Mouse (Mus musculus) thymus, postnatal 25 days (tissue): ENCODE measurements around the gene Siva1.
A peak's percentile ranks its signal among the peaks of the same experiment; 100 is the strongest.

ENCODE experiments used
- DNase-seq: peaks from one replicate; pipeline ENCODE4 v3.0.0; 2022

The Siva1 gene

DNA sequence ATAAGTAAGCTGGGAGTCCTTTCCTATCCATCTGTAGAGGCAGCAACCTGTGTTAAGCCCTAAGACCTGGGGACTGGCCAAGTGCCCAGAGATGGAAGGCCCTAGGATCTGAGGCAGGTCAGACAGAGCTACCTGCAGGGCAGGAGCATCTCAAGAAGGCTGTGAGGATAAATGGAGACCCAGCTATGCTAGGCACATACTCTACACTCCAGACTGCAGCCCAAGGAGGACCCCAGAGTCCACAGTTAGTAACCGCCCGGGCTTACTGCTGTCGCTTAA, 16.8 kb downstream of the Siva1 start:
- no peak for DNase-seq

DNA sequence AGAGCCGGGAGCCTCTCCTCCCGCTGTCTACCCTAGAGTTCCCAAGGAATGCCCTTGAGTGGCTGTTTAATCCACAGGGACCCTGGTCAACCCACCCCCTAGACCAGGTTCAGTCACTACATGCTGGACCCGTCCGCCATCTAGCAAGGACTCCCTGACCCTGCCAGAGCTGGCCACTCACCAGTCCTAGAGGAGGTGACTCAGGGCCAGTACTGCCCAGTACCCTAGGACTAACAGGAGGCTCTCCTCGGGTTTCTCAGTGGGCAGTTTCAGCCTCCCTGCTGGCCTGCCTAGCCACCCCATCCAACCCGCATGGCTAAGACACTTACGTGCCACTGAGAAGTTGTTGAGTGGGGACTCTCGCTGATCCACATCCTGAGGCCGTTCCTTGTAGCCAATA, 17.4 kb downstream of the Siva1 start:
- no peak for DNase-seq

- DNase-seq = no peak
These were observed 18.8 kb downstream of the Siva1 start for GRCm38 (mm10) chr12:112663303-112663702.

DNA sequence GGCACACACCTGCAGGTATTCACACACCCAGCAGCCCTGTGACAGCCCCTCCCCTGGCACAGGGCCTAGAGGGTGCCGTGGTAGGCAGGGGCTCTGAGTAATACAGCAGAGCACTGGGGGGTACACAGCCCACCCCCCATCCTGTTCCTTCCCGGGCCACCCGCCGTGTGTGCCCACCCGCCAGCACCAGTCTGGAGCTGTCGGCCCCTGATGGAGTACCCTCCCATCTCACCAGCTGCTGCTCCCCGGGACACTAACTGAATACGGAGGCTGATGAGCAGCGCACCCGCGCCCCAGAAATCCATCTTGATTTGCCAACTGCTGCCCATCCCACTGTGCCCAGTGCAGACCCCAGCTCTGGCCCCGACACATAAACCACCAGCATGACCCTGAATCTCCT, 19.2 kb downstream of the Siva1 start:
- no peak for DNase-seq

- no peak for DNase-seq
These were observed 19.6 kb downstream of the Siva1 start for GRCm38 (mm10) chr12:112664124-112664523.

DNA sequence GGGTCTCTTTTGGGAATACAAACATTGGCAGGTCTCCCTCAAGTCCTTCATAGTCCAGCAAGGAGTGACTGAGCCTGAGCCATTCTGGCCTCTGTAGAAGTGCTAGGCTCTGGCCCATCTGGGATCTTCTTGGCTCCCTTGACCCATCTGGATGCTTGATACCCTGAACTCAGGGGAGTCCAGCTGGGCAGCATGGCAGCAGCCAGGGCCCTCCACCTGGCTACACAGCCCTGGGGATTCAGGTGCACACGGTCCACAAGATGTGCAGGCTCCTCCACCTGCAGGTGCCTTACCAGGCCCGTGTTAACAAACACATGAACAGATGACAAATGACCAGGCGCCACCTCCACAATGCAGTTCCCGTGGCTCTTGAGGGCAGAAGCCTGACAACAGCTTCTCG, 20.2 kb downstream of the Siva1 start:
- no peak for DNase-seq

- no peak for DNase-seq
These were observed 21.0 kb downstream of the Siva1 start for GRCm38 (mm10) chr12:112665445-112665844.

DNA sequence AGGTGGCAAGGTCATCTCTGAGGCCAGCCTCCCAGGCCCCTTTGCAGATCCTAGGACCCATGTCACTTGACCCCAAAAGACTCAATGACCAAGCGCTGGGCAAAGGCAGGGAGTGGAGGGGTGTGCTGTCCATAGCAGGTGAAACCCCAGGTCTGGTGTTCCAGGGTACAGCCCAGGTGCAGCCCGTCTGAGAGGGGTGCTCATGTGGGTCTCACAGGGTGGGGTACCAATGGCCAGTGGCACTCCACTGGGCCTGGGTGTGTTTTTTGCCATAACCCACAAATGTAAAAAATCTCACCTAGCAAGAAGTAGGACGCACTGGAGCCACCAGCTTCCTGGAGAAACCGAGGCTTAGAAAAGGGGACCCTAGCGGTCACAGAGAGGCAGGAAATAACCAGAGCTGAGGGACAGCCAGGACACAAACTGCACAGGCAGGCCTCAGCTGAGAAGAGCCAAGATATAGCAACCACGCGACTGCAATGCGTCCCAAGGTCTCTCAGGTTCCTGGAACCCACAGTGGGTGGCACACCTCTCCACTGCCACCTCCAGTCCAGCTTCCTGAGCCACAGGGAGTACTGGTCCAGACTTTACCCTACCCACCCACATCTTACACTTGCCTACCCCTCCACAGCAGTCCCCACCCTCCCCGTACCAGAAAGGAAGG, 21.5 kb downstream of the Siva1 start:
- DNase-seq = no peak

DNA sequence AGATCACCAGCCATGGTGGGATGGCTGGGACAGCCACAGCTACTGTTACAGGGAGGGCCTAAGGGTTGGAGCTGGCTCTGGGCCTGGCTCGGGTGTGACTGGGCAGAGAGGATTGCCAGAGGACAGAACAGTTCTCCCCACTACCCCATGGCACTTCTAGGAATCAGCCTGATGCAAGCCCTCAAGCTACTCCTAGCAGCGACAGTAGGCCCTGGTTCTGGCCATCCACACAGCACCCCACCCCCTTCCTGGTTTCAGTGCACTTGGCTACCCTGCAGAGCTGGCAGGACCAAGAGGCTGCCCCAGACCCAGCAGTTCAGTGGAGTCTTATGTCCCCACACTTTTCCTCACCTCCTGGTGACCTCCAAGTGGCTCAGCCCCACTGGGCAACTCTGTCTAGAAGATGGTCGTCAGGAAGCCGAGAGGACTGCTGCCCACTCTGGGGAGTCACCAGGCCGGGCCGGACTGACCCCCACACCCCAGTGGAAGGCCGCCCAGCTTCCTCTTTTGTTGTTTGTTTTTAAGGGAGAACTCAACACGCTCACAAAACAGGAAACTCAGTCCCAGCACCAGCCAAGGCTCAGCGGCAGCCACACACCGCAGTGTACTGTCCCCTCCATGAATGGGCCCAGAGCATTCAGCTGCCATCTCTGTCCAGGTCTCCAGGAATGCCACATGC, 23.3 kb downstream of the Siva1 start:
- no peak for DNase-seq

DNA sequence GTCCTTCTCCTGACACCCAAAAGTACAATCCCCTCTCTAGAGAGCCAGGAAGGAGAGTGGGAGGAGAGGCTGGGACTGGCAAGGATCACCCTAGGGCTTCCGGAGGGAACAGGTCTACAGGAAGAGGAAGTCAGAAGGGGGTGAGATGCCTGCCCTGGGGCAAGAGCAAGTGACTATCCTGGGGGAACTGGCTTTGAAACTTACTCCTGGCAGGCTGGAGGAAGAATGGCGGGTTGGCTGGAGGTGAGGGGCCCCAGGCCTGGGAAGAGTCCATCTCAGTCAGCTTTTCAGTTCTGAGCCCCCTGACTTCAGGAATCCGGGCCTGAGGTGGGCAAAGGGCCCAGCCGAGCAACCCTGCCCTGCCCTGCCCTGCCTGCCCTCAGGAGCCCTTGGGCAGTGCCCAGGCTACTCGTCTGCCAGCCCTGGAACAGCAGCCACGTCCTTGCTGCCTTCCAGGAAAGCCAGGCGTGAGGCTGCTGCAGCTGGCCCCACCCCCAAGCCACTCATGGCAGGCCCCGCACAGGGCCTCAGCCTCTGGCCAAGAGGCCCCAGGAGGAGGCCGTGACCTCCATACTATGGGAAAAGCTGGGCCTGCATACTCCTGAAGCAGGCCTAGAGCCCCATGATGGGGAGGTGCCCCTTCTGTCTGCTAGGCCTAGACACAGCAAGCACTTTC, 26.4 kb downstream of the Siva1 start:
- DNase-seq = no peak

GRCm38 (mm10) chr12:112671891-112672290, 27.4 kb downstream of the Siva1 start:
- no peak for DNase-seq

- peak; percentile 27 for DNase-seq
These were observed 28.5 kb downstream of the Siva1 start for GRCm38 (mm10) chr12:112672744-112673575.

- DNase-seq = peak; percentile 47
These were observed 29.2 kb downstream of the Siva1 start for GRCm38 (mm10) chr12:112673576-112674091.

- DNase-seq = peak; percentile 68
These were observed 29.9 kb downstream of the Siva1 start, which contains the start of gene Akt1 for GRCm38 (mm10) chr12:112674132-112675011. Akt1 (minus strand) TSS chr12:112674884.

GRCm38 (mm10) chr12:112675245-112676035, 31.0 kb downstream of the Siva1 start:
- DNase-seq = peak; percentile 90

DNA sequence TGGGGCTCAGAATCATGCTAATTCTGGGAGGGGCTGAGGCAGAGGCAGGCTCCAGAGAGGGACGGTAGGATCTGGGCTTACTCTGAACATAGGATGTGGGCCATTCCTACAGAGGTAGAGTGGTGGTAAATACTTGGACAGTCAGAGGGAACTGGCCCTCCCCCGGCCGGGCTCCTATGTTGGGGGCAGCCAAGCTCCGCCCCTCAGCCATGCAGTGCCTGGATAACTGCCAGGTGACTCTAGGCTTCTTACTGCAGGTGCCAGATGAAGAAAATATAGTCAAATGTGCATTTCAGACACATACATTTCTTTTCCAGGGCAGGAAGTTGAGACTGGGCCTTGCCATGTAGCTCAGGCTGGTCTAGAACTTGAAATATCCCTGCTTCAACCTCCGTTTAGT, 32.6 kb downstream of the Siva1 start:
- DNase-seq = no peak

GRCm38 (mm10) chr12:112677943-112678554, 33.6 kb downstream of the Siva1 start:
- no peak for DNase-seq

DNA sequence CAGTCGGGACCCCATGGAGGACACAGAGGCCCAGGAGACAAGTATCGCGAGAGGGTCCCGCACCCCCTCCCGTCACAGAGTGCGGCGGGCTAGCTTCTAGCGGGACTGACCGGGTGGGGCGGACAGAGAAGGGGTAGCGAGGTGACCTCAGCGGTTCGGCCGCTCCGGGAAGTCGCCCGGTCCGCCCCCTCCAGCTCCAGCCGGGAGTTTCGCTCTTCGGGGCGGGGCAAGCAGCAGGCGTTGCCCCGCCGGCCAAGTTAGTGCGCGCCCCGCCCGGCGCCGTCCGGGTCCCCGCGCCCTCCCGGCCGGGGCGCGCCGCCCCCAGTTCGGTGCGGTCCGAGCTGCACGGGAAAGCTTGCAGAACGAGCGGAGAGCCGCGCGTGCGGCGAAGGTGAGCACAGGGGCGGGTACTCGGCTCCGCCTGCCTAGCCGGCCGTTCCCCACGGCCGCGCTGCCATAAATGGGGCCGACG, 34.1 kb downstream of the Siva1 start, which contains the start of gene Zbtb42:
Gene Zbtb42 (plus strand): TSS at position 274 of the 472 bp plus-strand sequence.
- DNase-seq = peak; percentile 33

- peak; percentile 55 for DNase-seq
These were observed 34.8 kb downstream of the Siva1 start for GRCm38 (mm10) chr12:112679027-112679996.
